Mouse (Mus musculus) thymus, adult 2 months (tissue): ENCODE measurements around the gene Yif1b. TPM values are rescaled to one million over a fixed set of nuclear protein-coding genes. Genes with fewer than 3 reads are reported as not detected.

Experiments
- DNase-seq: peaks from one replicate; pipeline ENCODE4 v3.0.0; 2021
- H3K27ac ChIP-seq: fragments of 200-500 bp; 2 replicates; pipeline ENCODE4 v1.5.1; 2012; ENCODE audit warnings: low read length, control low read depth; ENCODE audit not compliant: control insufficient read depth, insufficient read depth
- H3K27me3 ChIP-seq: fragments of 200-500 bp; 2 replicates; pipeline ENCODE4 v1.6.1; 2012; ENCODE audit warnings: mild to moderate bottlenecking, low read length, moderate library complexity, mixed read lengths; ENCODE audit not compliant: control insufficient read depth, insufficient read depth
- H3K36me3 ChIP-seq: fragments of 200-500 bp; 2 replicates; pipeline ENCODE4 v1.6.1; 2012; ENCODE audit warnings: mild to moderate bottlenecking, low read length, moderate library complexity; ENCODE audit not compliant: control insufficient read depth, insufficient read depth
- H3K4me1 ChIP-seq: fragments of 200-500 bp; replicated peaks from 2 replicates; pipeline ENCODE4 v1.6.1; 2012; ENCODE audit warnings: low read length; ENCODE audit not compliant: control insufficient read depth, insufficient read depth
- H3K4me3 ChIP-seq: fragments of 200-500 bp; 2 replicates; pipeline ENCODE4 v1.5.1; 2012; ENCODE audit warnings: mild to moderate bottlenecking, low read length, control low read depth, moderate library complexity; ENCODE audit not compliant: control insufficient read depth, insufficient read depth
- CTCF ChIP-seq: fragments of 200-500 bp; IDR thresholded peaks from 2 replicates; pipeline ENCODE4 v1.5.1; 2012; ENCODE audit warnings: mild to moderate bottlenecking, control low read depth, low read length, moderate library complexity, borderline replicate concordance; ENCODE audit not compliant: control insufficient read depth, poor library complexity, insufficient read depth; ENCODE audit errors: extremely low read depth
- POLR2A ChIP-seq: fragments of 200-500 bp; IDR thresholded peaks from 2 replicates; pipeline ENCODE4 v1.6.1; 2012; ENCODE audit warnings: mild to moderate bottlenecking, low read length, control low read depth, moderate library complexity; ENCODE audit not compliant: control insufficient read depth, poor library complexity, insufficient read depth; ENCODE audit errors: extremely low read depth
- WGBS: fragments of 180-500 bp; shearing (Covaris S2); methylation state at CpG from one replicate; pipeline ENCODE4 v1.1.7; 2018; 5-methylcytosine and 5-hydroxymethylcytosine counted together
- polyA plus RNA-seq: library from polyadenylated mRNA; depleted of rRNA; stranded (reverse); fragments of >200 nt; gene quantifications from 2 replicates; pipeline ENCODE4 v1.2.3, GENCODE M21; 2012

The Yif1b gene
- polyA plus RNA-seq, 1 experiment = 143 TPM

GRCm38 (mm10) chr7:29266931-29267330 lies 28.8 kb downstream of the Yif1b start:
- no peaks in the 10 kb centered on the region for H3K27me3 ChIP-seq
- no peak for DNase-seq
- H3K27ac ChIP-seq = no peak overlapping the region
- 91% methylated on average over 4 of the region's 4 CpGs for WGBS
- no peaks in the 10 kb centered on the region for H3K36me3 ChIP-seq
- peaks cover 28% of the 10 kb centered on the region for H3K4me1 ChIP-seq
- TF ChIP-seq POLR2A (no peak), CTCF (no peak)
- H3K4me3 ChIP-seq = no peak overlapping the region

GRCm38 (mm10) chr7:29270445-29270844 lies 32.3 kb downstream of the Yif1b start:
- WGBS = 19% methylated on average over 4 of the region's 4 CpGs
- DNase-seq = no peak
- Histone ChIP-seq H3K27me3 (no peaks in the 10 kb centered on the region), H3K4me3 (no peak overlapping the region), H3K36me3 (peaks cover 4% of the 10 kb centered on the region; the same call in 1 of the 2 replicates), H3K27ac (peak overlapping the region; percentile 26; the same call in 1 of the 2 replicates), H3K4me1 (peaks cover 25% of the 10 kb centered on the region)
- no peak for TF ChIP-seq POLR2A
- no peak for TF ChIP-seq CTCF

- no peak for DNase-seq
- Histone ChIP-seq H3K36me3 (peaks cover 4% of the 10 kb centered on the region; the same call in 1 of the 2 replicates), H3K27ac (peak overlapping the region; percentile 40; the same call in 1 of the 2 replicates), H3K27me3 (no peaks in the 10 kb centered on the region), H3K4me1 (peaks cover 21% of the 10 kb centered on the region), H3K4me3 (no peak overlapping the region)
- 86% methylated on average over 8 of the region's 8 CpGs for WGBS
- TF ChIP-seq CTCF = no peak
- TF ChIP-seq POLR2A = no peak
These were observed 33.7 kb downstream of the Yif1b start for GRCm38 (mm10) chr7:29271687-29272465.

GRCm38 (mm10) chr7:29276715-29277114 lies 38.6 kb downstream of the Yif1b start:
- no peaks in the 10 kb centered on the region for H3K27me3 ChIP-seq
- no peak overlapping the region; the same call in 1 of the 2 replicates for H3K27ac ChIP-seq
- H3K36me3 ChIP-seq = peaks cover 4% of the 10 kb centered on the region; the same call in 1 of the 2 replicates
- H3K4me3 ChIP-seq = no peak overlapping the region
- H3K4me1 ChIP-seq = peaks cover 29% of the 10 kb centered on the region
- TF ChIP-seq CTCF (no peak), POLR2A (no peak)
- DNase-seq = no peak
- WGBS = 88% methylated on average over 5 of the region's 5 CpGs

- H3K4me1 ChIP-seq = peaks cover 31% of the 10 kb centered on the region
- peaks cover 4% of the 10 kb centered on the region; the same call in 1 of the 2 replicates for H3K36me3 ChIP-seq
- 91% methylated on average over 4 of the region's 4 CpGs for WGBS
- no peak overlapping the region for H3K4me3 ChIP-seq
- DNase-seq = no peak
- 0 out of 2 replicates have a peak overlapping the region, but pooled peaks have one; percentile 28 for H3K27ac ChIP-seq
- TF ChIP-seq CTCF (no peak), POLR2A (no peak)
- no peaks in the 10 kb centered on the region for H3K27me3 ChIP-seq
These were observed 39.4 kb downstream of the Yif1b start for GRCm38 (mm10) chr7:29277510-29277909.

- Histone ChIP-seq H3K27ac (peak overlapping the region; percentile 85), H3K4me3 (no peak overlapping the region), H3K4me1 (peaks cover 29% of the 10 kb centered on the region), H3K27me3 (no peaks in the 10 kb centered on the region), H3K36me3 (peaks cover 3% of the 10 kb centered on the region; the same call in 1 of the 2 replicates)
- peak; percentile 39 for DNase-seq
- TF ChIP-seq CTCF (no peak), POLR2A (no peak)
These were observed 41.1 kb downstream of the Yif1b start for GRCm38 (mm10) chr7:29279261-29279660.
